Mouse (Mus musculus) gastrocnemius, postnatal 14 days (tissue): ENCODE results near the gene Wasl. TPM values are rescaled to one million over a fixed set of nuclear protein-coding genes. Genes with fewer than 3 reads are reported as not detected.
A peak's percentile ranks its signal among the peaks of the same experiment; 100 is the strongest.

Experiments
- DNase-seq: peaks from one replicate; pipeline ENCODE4 v3.0.0; 2021; ENCODE audit warnings: mixed read lengths
- intact Hi-C: fragments of 180-260 bp; cut with DNase I; formaldehyde crosslinking; loops from one replicate; pipeline ENCODE4 v1.15.1; 2025; ENCODE audit warnings: low total_unique reads
- total RNA-seq, 2 experiments: library from RNA; stranded (reverse); gene quantifications; 2 replicates each; pipeline ENCODE4 v1.2.3; 2021

Gene Wasl
- total RNA-seq, 2 experiments from 2014 or later: 18.9 to 19.7 TPM

GRCm38 (mm10) chr6:24648403-24648802 is 16.4 kb downstream of the Wasl start:
- intact Hi-C loops: no loop called here

GRCm38 (mm10) chr6:24647103-24647691 is 17.6 kb downstream of the Wasl start:
- intact Hi-C loops: no loop called here
- no peak for DNase-seq

More at GRCm38 (mm10) chr6:24648403-24648802, 16.4 kb downstream of the Wasl start:
- no peak for DNase-seq

- no peak for DNase-seq
- intact Hi-C loops: no loop called here
Measured at GRCm38 (mm10) chr6:24645346-24646053, 19.3 kb downstream of the Wasl start.

- no peak for DNase-seq
- intact Hi-C loops: no loop called here
Measured at GRCm38 (mm10) chr6:24642960-24643359, 21.8 kb downstream of the Wasl start.

GRCm38 (mm10) chr6:24642161-24642560 is 22.6 kb downstream of the Wasl start:
- intact Hi-C loops: no loop called here

GRCm38 (mm10) chr6:24641286-24641685 is 23.5 kb downstream of the Wasl start:
- intact Hi-C loops: no loop called here
- no peak for DNase-seq

More at GRCm38 (mm10) chr6:24642161-24642560, 22.6 kb downstream of the Wasl start:
- DNase-seq: no peak

- intact Hi-C loops: no loop called here
- no peak for DNase-seq
Measured at GRCm38 (mm10) chr6:24635814-24636213, 29.0 kb downstream of the Wasl start.

GRCm38 (mm10) chr6:24634065-24634464 is 30.7 kb downstream of the Wasl start:
- DNase-seq: no peak
- intact Hi-C loops: no loop called here

GRCm38 (mm10) chr6:24632061-24632460 is 32.7 kb downstream of the Wasl start:
- intact Hi-C loops: no loop called here
- no peak for DNase-seq

GRCm38 (mm10) chr6:24628499-24628898 is 36.3 kb downstream of the Wasl start:
- no peak for DNase-seq
- intact Hi-C loops: loop anchor here (2.0 kb wide), 1 partner anchor 100 kb away; the partner anchor contains the start of genes Asb15 and Ndufa5

- intact Hi-C loops: loop anchor here (2.0 kb wide), 1 partner anchor 99 kb away; the partner anchor contains the start of genes Asb15 and Ndufa5
- peak; percentile 43 for DNase-seq
Measured at GRCm38 (mm10) chr6:24627586-24628030, 37.2 kb downstream of the Wasl start.

GRCm38 (mm10) chr6:24622098-24622497 is 42.7 kb downstream of the Wasl start:
- intact Hi-C loops: no loop called here
- no peak for DNase-seq

- DNase-seq: no peak
- intact Hi-C loops: no loop called here
Measured at GRCm38 (mm10) chr6:24620936-24621335, 43.9 kb downstream of the Wasl start.

- no peak for DNase-seq
- intact Hi-C loops: no loop called here
Measured at GRCm38 (mm10) chr6:24619285-24620045, 45.3 kb downstream of the Wasl start.

- no peak for DNase-seq
- intact Hi-C loops: no loop called here
Measured at GRCm38 (mm10) chr6:24616746-24617145, 48.1 kb downstream of the Wasl start.

- intact Hi-C loops: no loop called here
- DNase-seq: no peak
Measured at GRCm38 (mm10) chr6:24613918-24614317, 50.9 kb downstream of the Wasl start.

- no peak for DNase-seq
- intact Hi-C loops: no loop called here
Measured at GRCm38 (mm10) chr6:24613346-24613745, 51.5 kb downstream of the Wasl start.

GRCm38 (mm10) chr6:24612074-24612755 is 52.6 kb downstream of the Wasl start:
- no peak for DNase-seq
- intact Hi-C loops: no loop called here

GRCm38 (mm10) chr6:24610358-24610757 is 54.5 kb downstream of the Wasl start:
- intact Hi-C loops: no loop called here
- no peak for DNase-seq

- DNase-seq: peak; percentile 9
- intact Hi-C loops: no loop called here
Measured at GRCm38 (mm10) chr6:24609531-24609930, 55.3 kb downstream of the Wasl start.
